Mouse (Mus musculus) layer of hippocampus, postnatal 14 days (tissue): Measurements from ENCODE around the gene Gm12184. TPM values are rescaled to one million over a fixed set of nuclear protein-coding genes. Genes with fewer than 3 reads are reported as not detected.
"Not testable (repeated sequence)": the region's sequence is repeated elsewhere in the genome, so short reads cannot be mapped to it uniquely, and the experiment has no call there.

Source experiments
- DNase-seq, 2 experiments: peaks; one replicate each; pipeline ENCODE4 v3.0.0; 2021 to 2022; ENCODE audit warnings: low spot score in 2 of 2, mixed read lengths in 1 of 2
- total RNA-seq, 2 experiments: library from RNA; stranded (reverse); gene quantifications; 2 replicates each; pipeline ENCODE4 v1.2.3; 2021

The Gm12184 gene
- total RNA-seq, 2 experiments from 2014 or later = 1.4 to 1.9 TPM

GRCm38 (mm10) chr11:48824311-48824830, 2.1 kb downstream of the Gm12184 start:
- DNase-seq = no peak

- DNase-seq = no peak
Measured at GRCm38 (mm10) chr11:48823536-48823972, 2.9 kb downstream of the Gm12184 start.

GRCm38 (mm10) chr11:48822768-48823512, 3.5 kb downstream of the Gm12184 start:
- no peak for DNase-seq

- not testable (repeated sequence) for DNase-seq
Measured at GRCm38 (mm10) chr11:48821299-48821698, 5.2 kb downstream of the Gm12184 start.

DNA sequence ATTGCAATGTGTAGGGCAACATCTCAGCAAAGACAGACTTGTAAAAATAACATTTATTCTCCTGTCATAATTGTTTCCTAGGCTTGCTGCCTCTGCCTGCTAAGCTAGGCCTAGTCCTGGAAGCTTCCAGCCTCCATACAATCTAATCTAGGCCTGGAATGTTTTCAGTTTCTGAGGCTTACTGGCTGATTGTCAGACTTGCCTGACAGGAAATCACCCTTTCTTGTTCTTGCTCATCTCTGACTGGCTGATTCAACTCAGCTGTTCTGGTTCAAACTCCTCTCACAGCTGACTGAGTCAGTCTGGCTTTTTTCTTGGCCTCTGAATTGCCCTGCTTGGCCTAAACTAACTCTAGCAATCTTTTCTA, 6.2 kb downstream of the Gm12184 start:
- DNase-seq = no peak

DNA sequence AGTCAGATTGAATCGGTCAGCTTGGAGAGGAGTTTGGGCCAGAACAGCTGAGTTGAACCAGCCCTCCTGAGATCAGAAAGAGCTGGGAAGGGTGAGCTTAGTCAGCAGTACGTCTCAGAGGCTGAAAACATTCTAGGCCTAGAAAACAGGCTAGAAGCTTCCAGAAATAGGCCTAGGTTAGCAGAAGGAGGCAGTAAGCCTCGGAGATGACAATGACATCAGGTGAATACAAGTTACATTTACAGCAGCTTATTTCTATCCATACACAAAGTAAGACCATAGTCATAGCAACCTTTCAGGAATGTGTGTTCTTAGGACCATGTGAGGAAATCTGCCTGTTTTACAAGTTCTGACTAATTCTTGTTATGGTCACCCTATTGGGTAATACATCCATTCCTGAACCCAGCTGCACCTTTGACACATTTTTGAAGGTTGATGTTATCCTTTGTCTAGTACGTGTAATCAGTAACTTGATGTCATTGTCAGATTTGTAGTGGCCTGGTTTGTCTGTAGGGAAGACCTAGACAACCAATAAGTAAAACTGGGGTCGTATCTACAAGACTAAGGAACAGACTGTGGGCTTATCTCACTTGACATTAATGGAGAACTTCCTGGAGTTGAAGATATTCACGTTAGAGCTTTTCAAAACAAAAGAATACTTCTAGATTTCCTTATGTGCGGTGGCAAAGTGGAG, 6.7 kb downstream of the Gm12184 start:
- DNase-seq = no peak

- DNase-seq = peak; percentile 77 to 93
Measured at GRCm38 (mm10) chr11:48818346-48818745, 8.1 kb downstream of the Gm12184 start.

- no peak for DNase-seq
Measured at GRCm38 (mm10) chr11:48817794-48818193, 8.7 kb downstream of the Gm12184 start.

DNA sequence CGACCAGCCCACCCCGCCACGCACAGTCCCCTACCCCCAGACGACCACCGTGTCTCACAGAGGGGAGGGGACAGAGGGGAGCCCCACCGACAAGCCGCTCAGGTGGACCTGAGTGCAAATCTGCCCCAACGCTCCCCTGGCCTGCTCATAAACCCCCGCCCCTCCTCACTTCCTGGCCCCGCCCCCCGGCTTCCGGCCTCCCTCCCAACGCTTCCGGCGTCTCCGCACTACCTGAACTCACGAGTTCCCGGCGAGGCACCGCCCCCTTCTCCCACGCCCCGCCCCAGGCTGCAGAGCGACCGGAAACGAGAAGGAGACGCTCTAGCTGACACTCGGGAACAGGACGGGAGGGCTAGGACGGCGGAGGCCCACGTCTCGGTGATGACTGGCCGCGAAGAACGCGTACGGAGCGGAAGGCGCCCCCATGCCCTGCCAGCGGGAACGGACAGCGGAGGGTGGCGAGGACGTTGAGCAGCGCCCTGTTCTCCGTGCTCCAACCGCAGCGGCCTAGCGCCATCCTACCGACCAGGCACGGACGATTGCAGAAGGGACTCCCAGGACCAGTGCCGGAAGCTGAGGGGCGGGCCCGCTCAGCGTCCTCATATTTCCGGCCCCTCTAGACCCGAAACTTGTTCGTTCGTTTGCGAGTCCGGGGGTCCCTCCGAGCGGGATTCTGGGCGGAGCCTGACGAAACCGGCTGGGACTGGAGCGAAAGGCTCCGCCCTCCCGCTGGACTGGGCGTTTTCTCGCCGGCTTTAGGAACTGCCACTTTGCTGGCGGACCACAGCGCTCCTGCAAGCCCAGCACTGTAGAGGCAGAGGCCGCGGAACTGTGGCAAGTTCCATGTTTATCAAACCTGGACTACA, 9.4 kb downstream of the Gm12184 start, which contains the start of gene Trim41:
Trim41 (minus strand) TSS at position 554 of the 866 bp plus-strand sequence.
- DNase-seq = peak; percentile 99 to 100

DNA sequence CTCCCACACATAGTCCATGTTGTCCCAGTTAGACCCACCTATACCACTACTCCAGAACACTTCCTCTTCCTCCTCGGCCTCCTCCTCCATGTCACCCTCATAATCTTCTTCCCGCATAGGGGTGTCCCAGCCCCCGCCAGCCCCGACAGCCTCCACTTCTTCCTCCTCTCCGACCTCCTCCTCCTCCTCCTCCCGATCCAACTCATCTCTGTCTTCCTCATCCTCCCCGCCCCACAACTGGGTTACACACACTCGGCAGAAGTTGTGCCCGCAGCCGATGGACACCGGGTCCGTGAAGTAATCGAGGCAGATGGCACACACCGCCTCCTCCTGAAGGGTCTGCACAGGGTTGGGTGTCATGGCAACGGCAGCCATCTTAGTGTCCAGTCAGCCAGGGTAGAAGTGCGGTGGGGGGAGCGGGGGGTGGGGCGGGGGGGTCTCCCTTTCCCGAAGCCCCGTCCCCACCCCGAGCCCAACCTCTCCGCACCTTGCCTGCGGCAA, 10.1 kb downstream of the Gm12184 start:
- no peak for DNase-seq

- DNase-seq = no peak
Measured at GRCm38 (mm10) chr11:48815851-48816250, 10.6 kb downstream of the Gm12184 start.

GRCm38 (mm10) chr11:48813782-48814181, 12.7 kb downstream of the Gm12184 start:
- no peak for DNase-seq

- no peak for DNase-seq
Measured at GRCm38 (mm10) chr11:48810142-48810541, 16.3 kb downstream of the Gm12184 start.

- DNase-seq = no peak
Measured at GRCm38 (mm10) chr11:48809434-48809830, 17.0 kb downstream of the Gm12184 start.

DNA sequence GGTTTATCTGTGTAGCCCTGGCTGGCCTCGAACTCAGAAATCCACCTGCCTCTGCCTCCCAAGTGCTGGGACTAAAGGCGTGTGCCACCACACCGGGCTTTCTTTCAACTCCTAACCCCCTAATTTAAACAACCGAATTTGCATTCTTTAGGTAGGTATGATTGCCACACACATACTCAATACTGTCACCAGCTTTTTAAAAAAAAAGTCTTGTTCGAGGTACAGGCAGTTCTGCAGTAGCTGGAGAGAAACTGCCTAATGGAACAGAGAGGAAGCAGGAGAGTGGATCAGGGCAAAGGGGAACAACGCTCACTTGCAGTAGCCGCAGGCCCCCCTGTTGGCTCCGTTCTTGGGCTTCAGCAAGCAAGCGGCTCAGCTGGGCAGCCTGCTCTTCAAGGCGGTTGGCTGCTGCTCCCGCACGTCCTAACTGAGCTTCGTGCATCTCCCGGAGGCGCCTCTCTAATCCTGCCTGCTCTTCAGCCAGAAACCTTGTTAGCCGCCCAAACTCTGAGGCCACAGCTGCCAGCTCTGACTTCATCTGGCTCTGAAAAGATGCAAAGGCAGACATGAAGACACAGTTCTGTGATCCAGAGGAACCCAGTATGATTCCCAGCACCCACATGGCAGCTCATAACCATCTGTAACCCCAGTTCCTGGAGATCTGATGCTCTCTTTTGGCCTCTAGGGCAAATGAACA, 17.6 kb downstream of the Gm12184 start:
- DNase-seq = no peak

DNA sequence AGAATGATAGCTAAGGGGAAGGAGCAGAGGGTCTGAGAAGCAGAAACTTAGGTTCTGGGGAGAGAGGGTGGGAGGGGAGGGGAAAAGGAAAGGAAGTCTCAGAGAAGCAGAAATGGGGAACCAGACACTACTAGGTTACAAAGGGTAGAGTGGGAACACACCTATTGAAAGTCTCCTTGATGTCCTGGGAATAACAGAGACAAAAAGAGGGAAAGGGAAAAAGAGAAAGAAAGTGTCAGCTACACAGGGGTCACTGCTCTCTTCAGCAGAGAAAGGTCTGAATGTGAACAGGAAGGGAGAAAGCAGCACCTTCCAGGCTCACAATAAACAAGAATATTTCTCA, 18.2 kb downstream of the Gm12184 start:
- DNase-seq = no peak

DNA sequence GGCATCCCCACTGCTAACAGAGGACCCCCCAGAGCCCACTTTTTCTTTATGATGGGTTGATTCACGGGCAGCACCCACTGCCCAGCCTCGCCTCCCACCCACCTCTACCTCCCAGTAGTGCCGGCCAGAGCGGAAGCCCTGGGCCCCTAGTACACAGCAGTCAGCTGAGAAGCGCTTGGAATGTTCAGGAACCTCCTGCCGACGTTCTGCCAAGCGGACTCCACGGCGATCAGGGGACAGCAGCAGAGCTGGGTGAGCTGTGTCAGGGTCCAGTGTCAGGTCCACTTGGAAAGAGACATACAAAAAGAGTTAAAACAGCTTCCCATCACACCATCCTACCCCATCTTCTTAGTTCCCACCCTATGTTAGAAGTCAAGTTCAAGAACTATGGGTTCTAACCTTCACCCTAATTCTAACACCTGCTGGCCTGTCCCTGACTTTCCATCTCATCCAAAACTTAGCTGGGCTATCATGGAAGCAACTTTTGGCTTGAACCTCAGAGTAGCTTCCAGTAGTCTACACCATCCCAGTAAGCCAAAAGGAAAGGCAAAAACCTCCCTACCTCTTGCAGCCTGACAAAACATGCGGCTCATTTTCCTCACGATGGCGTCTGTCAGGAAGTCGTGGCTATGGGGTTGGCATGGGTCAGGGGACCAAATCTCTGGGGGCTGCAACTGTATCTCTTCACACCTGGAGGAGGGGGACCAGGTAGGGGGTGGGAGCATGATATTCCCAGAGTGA, 18.7 kb downstream of the Gm12184 start:
- DNase-seq = no peak

DNA sequence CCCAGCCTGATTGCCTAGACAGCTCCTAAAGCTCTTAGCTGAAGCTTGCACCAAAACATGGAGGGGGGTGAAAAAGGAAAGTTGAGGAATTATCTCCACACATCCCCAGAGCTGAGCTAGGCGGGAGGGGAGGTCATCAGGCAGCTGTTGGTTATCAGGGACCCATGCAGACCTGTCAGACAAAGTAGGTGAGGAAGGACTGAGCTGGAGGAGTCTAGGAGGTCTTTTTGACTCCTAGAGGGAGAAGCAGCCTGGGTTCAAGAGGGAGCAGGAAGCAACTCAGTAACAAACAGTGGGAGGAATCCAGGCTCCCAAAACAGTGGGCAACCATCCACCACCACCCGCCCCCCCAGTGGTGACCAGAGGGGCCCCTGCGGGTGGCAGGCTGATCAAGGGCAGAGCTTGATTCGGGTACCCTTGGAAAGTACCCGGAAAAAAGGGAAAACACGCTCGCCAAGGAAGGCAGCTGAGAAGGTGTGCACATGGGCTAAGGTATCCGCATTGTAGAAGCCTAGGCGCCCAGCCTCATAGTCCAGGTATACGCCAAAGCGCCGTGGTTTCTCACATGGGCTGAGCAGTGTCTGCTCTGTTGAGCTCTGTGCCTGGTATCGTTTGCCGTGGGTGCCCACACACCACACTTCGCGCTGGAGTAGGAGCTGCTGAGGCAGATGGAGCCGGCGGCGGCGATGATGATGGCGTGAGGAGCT, 19.4 kb downstream of the Gm12184 start:
- DNase-seq = peak in 1 of 2 experiments; percentile 42

- DNase-seq = no peak
Measured at GRCm38 (mm10) chr11:48804922-48805321, 21.5 kb downstream of the Gm12184 start.
